15 mouse cellular contexts compared by ENCODE assay signal in the genomic region with DNA sequence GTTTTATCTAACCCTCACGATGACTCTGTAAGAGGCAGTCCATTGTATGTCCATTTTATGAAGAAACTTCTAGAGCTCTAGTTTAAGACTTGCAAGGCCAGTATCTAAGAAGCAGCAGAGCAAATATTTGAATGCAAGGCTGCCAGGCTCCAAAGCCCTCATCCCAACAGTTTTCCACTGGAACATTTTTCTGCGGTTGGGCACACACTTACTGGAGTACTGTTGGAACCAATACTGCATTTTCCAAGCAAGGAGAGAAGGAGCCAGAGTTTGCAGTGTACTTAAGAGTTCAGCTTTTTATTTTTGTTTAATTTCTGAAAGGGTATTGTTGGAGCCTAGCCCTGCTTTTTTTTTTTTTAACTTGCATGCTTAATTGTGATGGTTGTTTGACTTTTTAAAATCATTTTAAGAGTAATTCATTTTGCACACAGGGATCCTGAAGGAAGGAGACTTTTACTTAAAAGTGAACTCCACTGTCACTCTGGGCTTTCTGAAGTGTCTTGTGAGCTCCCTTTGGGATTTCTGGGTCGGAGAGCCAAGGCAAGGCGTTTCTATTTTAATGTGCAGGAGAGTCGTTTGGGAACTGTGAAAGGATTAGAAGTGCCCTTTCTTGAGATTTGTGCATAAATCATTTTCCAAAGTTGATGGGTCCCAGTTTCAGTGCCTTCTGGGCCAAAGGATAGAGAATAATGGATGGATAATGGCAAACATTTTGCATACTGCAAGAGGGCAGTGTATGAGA.
DNase-seq lines count a peak whose midpoint lies in the region; ATAC-seq and TF ChIP-seq lines count a peak whose summit lies in the region.
"Had no signal": no experiment of that assay in that cellular context is flagged by ENCODE, and none has a peak within 500 bp of the region (broad histone marks: within the 10 kb centered on the region; RNA-seq: fewer than 3 reads in every experiment).

No protein-coding gene starts in this region.

- peaks cover 14% of the 10 kb centered on the region for H3K4me1 ChIP-seq in heart, adult 2 months (ENCODE audit: control insufficient read depth, insufficient read depth, low read length)
- peaks cover 8% of the 10 kb centered on the region for H3K4me1 ChIP-seq in lung, adult 2 months (ENCODE audit: control insufficient read depth, insufficient read depth, low read length)
- H3K4me1 ChIP-seq in neural tube, embryonic 15.5 days, result peaks cover 16% of the 10 kb centered on the region

- no peaks in the 10 kb centered on the region for H3K27me3 ChIP-seq in heart, adult 2 months (ENCODE audit: control insufficient read depth, insufficient read depth, low read length)
- H3K27me3 ChIP-seq in neural tube, embryonic 15.5 days (replicated peaks), result no peaks in the 10 kb centered on the region
- H3K27me3 ChIP-seq: hindbrain, embryonic 15.5 days had no signal

- peak overlapping the region; percentile 13 for H3K27ac ChIP-seq in heart, adult 2 months
- H3K27ac ChIP-seq in layer of hippocampus, adult 2 months, result peak overlapping the region; percentile 9
- H3K27ac ChIP-seq in neural tube, embryonic 15.5 days (replicated peaks), result peak overlapping the region; percentile 28; the same call in 1 of the 2 replicates
- H3K27ac ChIP-seq: forebrain, embryonic 10.5 days; kidney, postnatal 0 days had no signal

- no peak for ATAC-seq in neural tube, embryonic 15.5 days (ENCODE audit: low FRiP score)
- ATAC-seq: activated CD4-positive, CD25-positive, alpha-beta regulatory T cell, adult 4 months; CD4-positive, CD25-positive, alpha-beta regulatory T cell, adult 4 months had no signal

- no peak for TF ChIP-seq EP300 in heart, adult 2 months (IDR thresholded peaks at IDR 0.05; ENCODE audit: insufficient read depth, low read depth, low read length)

- no peak overlapping the region for H3K4me2 ChIP-seq in neural tube, embryonic 15.5 days
- H3K4me2 ChIP-seq: hindbrain, embryonic 15.5 days had no signal

- no peak for TF ChIP-seq CTCF in heart, adult 2 months (IDR thresholded peaks at IDR 0.05)
- TF ChIP-seq CTCF in layer of hippocampus, adult 2 months (conservative IDR thresholded peaks at IDR 0.05), result no peak
- no peak for TF ChIP-seq CTCF in lung, adult 2 months (IDR thresholded peaks at IDR 0.05; ENCODE audit: insufficient read depth, low read length)

- peaks cover 1% of the 10 kb centered on the region; the same call in 1 of the 2 replicates for H3K79me2 ChIP-seq in heart, adult 2 months (replicated peaks; ENCODE audit: control insufficient read depth, insufficient read depth, low read length)

- 40% methylated on average over 5 of the region's 5 CpGs for WGBS in heart, adult 2 months
- WGBS in lung, adult 2 months, result 43% methylated on average over 5 of the region's 5 CpGs
- 66% methylated on average over 5 of the region's 5 CpGs for WGBS in neural tube, embryonic 15.5 days

- H3K36me3 ChIP-seq in heart, adult 2 months (ENCODE audit: control insufficient read depth, insufficient read depth, low read length), result peaks cover 2% of the 10 kb centered on the region; the same call in 1 of the 2 replicates
- no peaks in the 10 kb centered on the region for H3K36me3 ChIP-seq in neural tube, embryonic 15.5 days
- H3K36me3 ChIP-seq: forebrain, embryonic 10.5 days; hindbrain, embryonic 15.5 days had no signal

- no peak for TF ChIP-seq POLR2A in heart, adult 2 months (IDR thresholded peaks at IDR 0.05; ENCODE audit: insufficient read depth, low read depth, low read length)
- TF ChIP-seq POLR2A in lung, adult 2 months (IDR thresholded peaks at IDR 0.05; ENCODE audit: borderline replicate concordance, extremely low read depth, low read depth, low read length), result no peak

- H3K4me3 ChIP-seq in heart, adult 2 months, result no peak overlapping the region
- no peak overlapping the region for H3K4me3 ChIP-seq in layer of hippocampus, adult 2 months
- H3K4me3 ChIP-seq in lung, adult 2 months (replicated peaks; ENCODE audit: extremely low read depth, low read depth, low read length), result no peak overlapping the region
- no peak overlapping the region for H3K4me3 ChIP-seq in neural tube, embryonic 15.5 days (replicated peaks)
- H3K4me3 ChIP-seq: forebrain, embryonic 10.5 days; hindbrain, embryonic 15.5 days had no signal

- no peak overlapping the region for H3K9ac ChIP-seq in heart, adult 2 months (ENCODE audit: low read depth, low read length)
- H3K9ac ChIP-seq in neural tube, embryonic 15.5 days (replicated peaks), result no peak overlapping the region
- H3K9ac ChIP-seq: hindbrain, embryonic 15.5 days had no signal

- DNase-seq in heart, adult 2 months, result no peak
- no peak for DNase-seq in heart, adult 8-10 months (ENCODE audit: low spot score)
- no peak for DNase-seq in layer of hippocampus, adult 2 months (ENCODE audit: low spot score in 2 of 2)
- no peak for DNase-seq in layer of hippocampus, postnatal 36 days
- DNase-seq in lung, adult 2 months, result peak; percentile 30
- DNase-seq in thymus, postnatal 10 days (ENCODE audit: low spot score in 2 of 2), result no peak
- DNase-seq: cerebellum, adult 18-20 months; right cerebral cortex, postnatal 25 days; thymus, postnatal 4 days had no signal

- H3K9me3 ChIP-seq in neural tube, embryonic 15.5 days (replicated peaks), result no peaks in the 10 kb centered on the region
- H3K9me3 ChIP-seq: forebrain, embryonic 10.5 days; hindbrain, embryonic 15.5 days had no signal

- intact Hi-C loops in heart, adult 2 months (cut with DNase I), result loop anchor here (5.0 kb wide), 1 partner anchor 54 kb away; no protein-coding TSS in a partner anchor
